Mouse (Mus musculus): Measurements from ENCODE around the gene Opa1.

Gene Opa1

GRCm38 (mm10) chr16:29687987-29688885 is 109.1 kb downstream of the Opa1 start:
- in situ Hi-C loops (cut with MboI, MseI): no loop called here

- in situ Hi-C loops (cut with MboI, MseI): no loop called here
Observed at GRCm38 (mm10) chr16:29689187-29689819, 110.2 kb downstream of the Opa1 start.

- in situ Hi-C loops (cut with MboI, MseI): no loop called here
Observed at GRCm38 (mm10) chr16:29693025-29693682, 114.0 kb downstream of the Opa1 start.

- in situ Hi-C loops (cut with MboI, MseI): no loop called here
Observed at GRCm38 (mm10) chr16:29693791-29694419, 114.8 kb downstream of the Opa1 start.

- in situ Hi-C loops (cut with MboI, MseI): no loop called here
Observed at GRCm38 (mm10) chr16:29694420-29694959, 115.4 kb downstream of the Opa1 start.
